Mouse (Mus musculus): ENCODE results near the gene Kitl. TPM values are rescaled to one million over a fixed set of nuclear protein-coding genes. Genes with fewer than 3 reads are reported as not detected.
A peak's percentile ranks its signal among the peaks of the same experiment; 100 is the strongest.

Kitl gene
- 15.0 and 18.8 TPM in 2 replicates for polyA plus RNA-seq (2015; fragmentation: Nextera tagmentation; extraction: Ambion mirVana)

GRCm38 (mm10) chr10:100015370-100016325 is at the start of gene Kitl:
Kitl (plus strand) TSS chr10:100015630.
- ATAC-seq (replicated peaks; ENCODE audit: extremely low read depth, insufficient read depth, low FRiP score): peak; percentile 93

DNA sequence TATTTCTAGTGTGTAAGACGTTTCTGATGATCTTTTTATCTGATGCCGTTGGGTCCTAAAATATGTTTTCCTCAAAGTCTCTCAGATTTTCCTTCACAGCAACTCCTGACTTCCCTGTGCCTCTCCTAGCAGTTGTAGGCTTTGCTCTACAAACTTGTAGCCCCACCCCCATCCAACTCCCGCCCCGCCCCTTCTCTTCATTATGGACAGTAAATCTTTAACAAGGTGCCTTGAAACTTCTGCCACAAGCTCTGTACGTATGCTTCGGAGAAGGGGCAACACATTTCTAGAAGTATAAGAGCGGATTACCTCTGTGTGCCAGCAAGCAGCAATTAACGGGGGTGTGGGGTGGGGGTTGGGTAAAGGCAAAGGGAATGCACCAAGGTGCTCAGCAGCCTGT is 42.6 kb upstream of the Kitl start:
- Histone ChIP-seq H3K27ac (ENCODE audit: low read length) (no peak overlapping the region), H3K4me2 (ENCODE audit: low read depth, low read length) (no peak overlapping the region), H3K9ac (ENCODE audit: low read length) (no peak overlapping the region), H3K36me3 (ENCODE audit: control insufficient read depth, insufficient read depth) (no peaks in the 10 kb centered on the region), H3K4me3 (ENCODE audit: low read length) (no peak overlapping the region), H3K27me3 (ENCODE audit: control insufficient read depth, insufficient read depth, low read length) (no peaks in the 10 kb centered on the region), H3K9me3 (replicated peaks; ENCODE audit: control insufficient read depth, low read length) (no peaks in the 10 kb centered on the region), H3K4me1 (ENCODE audit: control insufficient read depth, insufficient read depth, low read length) (no peaks in the 10 kb centered on the region)
- 64% methylated on average over 8 of the region's 8 CpGs for WGBS
- ATAC-seq (replicated peaks; ENCODE audit: extremely low read depth, insufficient read depth, low FRiP score): no peak

More at GRCm38 (mm10) chr10:100015370-100016325, at the start of gene Kitl:
- H3K27ac ChIP-seq (ENCODE audit: low read length): peak within 1 kb of the TSS; percentile 89
- peak within 1 kb of the TSS; percentile 65 for H3K4me3 ChIP-seq (ENCODE audit: low read length)
- no peaks in the 10 kb centered on the region for H3K36me3 ChIP-seq (ENCODE audit: control insufficient read depth, insufficient read depth)
- H3K4me1 ChIP-seq (ENCODE audit: control insufficient read depth, insufficient read depth, low read length): peaks cover 22% of the 10 kb centered on the region
- no peaks in the 10 kb centered on the region for H3K9me3 ChIP-seq (replicated peaks; ENCODE audit: control insufficient read depth, low read length)
- under 1% methylated on average over 67 of the region's 70 CpGs for WGBS
- H3K27me3 ChIP-seq (ENCODE audit: control insufficient read depth, insufficient read depth, low read length): no peaks in the 10 kb centered on the region
- H3K9ac ChIP-seq (ENCODE audit: low read length): peak within 1 kb of the TSS; percentile 88
- peak within 1 kb of the TSS; percentile 91 for H3K4me2 ChIP-seq (ENCODE audit: low read depth, low read length)

DNA sequence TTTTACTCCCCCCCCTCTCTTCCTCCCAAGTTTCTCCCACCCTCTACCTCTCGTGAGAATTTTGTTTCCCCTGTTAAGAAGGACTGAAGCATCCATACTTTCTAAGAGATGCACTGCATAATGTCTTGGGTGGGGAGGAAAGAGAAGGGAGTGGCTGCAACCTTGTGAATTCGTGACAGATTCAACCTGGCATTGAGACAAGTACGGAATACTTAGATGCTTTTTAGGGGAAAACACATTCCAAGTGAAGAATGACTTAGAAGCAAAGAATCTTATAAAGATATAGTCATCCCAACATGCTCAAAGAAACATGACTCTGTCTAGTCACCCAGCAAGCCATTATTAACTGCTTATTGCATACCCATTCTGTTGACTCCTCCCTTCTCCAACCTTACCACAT is 35.3 kb upstream of the Kitl start:
- 74% methylated on average over 3 of the region's 3 CpGs for WGBS
- H3K4me2 ChIP-seq (ENCODE audit: low read depth, low read length): no peak overlapping the region
- H3K4me3 ChIP-seq (ENCODE audit: low read length): no peak overlapping the region
- H3K4me1 ChIP-seq (ENCODE audit: control insufficient read depth, insufficient read depth, low read length): no peaks in the 10 kb centered on the region
- H3K27me3 ChIP-seq (ENCODE audit: control insufficient read depth, insufficient read depth, low read length): no peaks in the 10 kb centered on the region
- no peak overlapping the region for H3K9ac ChIP-seq (ENCODE audit: low read length)
- no peaks in the 10 kb centered on the region for H3K36me3 ChIP-seq (ENCODE audit: control insufficient read depth, insufficient read depth)
- no peaks in the 10 kb centered on the region for H3K9me3 ChIP-seq (replicated peaks; ENCODE audit: control insufficient read depth, low read length)
- ATAC-seq (replicated peaks; ENCODE audit: extremely low read depth, insufficient read depth, low FRiP score): no peak
- no peak overlapping the region for H3K27ac ChIP-seq (ENCODE audit: low read length)

DNA sequence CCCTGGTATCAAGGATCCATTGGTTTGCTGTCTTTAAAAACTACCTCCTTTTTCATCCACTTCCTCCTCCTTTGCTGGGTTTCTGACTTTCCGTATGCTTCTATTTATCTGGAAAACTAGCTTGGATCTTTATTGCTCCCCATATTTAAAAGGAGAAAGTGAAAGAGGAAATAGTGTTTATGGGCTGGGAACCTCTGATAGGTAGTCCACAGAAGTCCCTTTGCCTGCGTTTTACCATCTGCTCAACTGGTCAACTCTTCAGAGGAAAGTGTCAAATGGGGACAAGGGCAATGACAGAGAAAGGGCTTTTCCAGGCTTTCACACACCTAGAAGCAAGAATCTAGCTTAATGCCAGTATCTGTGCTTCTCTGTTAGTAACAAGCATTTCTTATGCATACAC is 34.5 kb upstream of the Kitl start:
- Histone ChIP-seq H3K9ac (ENCODE audit: low read length) (no peak overlapping the region), H3K4me3 (ENCODE audit: low read length) (no peak overlapping the region), H3K27ac (ENCODE audit: low read length) (no peak overlapping the region), H3K4me1 (ENCODE audit: control insufficient read depth, insufficient read depth, low read length) (no peaks in the 10 kb centered on the region), H3K27me3 (ENCODE audit: control insufficient read depth, insufficient read depth, low read length) (no peaks in the 10 kb centered on the region), H3K36me3 (ENCODE audit: control insufficient read depth, insufficient read depth) (no peaks in the 10 kb centered on the region), H3K4me2 (ENCODE audit: low read depth, low read length) (no peak overlapping the region), H3K9me3 (replicated peaks; ENCODE audit: control insufficient read depth, low read length) (no peaks in the 10 kb centered on the region)
- no peak for ATAC-seq (replicated peaks; ENCODE audit: extremely low read depth, insufficient read depth, low FRiP score)
- 78% methylated on average over 2 of the region's 2 CpGs for WGBS

DNA sequence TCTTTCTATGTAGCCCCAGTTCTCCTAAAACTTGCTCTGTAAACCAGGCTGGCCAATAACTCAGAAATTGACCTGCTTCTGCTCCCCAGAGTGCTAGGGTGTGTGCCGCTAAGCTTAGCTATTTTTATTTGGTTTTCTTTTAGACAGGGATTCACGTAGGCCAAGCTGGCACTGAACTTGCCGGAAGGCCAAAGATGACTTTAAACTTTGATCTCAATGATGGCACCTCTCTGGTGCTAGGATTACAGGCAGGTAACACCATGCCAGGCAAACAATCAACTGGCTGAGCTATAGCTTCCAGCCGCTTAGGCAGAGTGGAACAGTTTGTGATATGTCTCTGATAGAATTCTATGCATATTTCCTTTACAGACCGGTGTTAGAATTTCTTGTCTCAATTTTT is 33.5 kb upstream of the Kitl start:
- Histone ChIP-seq H3K36me3 (ENCODE audit: control insufficient read depth, insufficient read depth) (no peaks in the 10 kb centered on the region), H3K9ac (ENCODE audit: low read length) (no peak overlapping the region), H3K27ac (ENCODE audit: low read length) (no peak overlapping the region), H3K4me2 (ENCODE audit: low read depth, low read length) (no peak overlapping the region), H3K27me3 (ENCODE audit: control insufficient read depth, insufficient read depth, low read length) (no peaks in the 10 kb centered on the region), H3K9me3 (replicated peaks; ENCODE audit: control insufficient read depth, low read length) (no peaks in the 10 kb centered on the region), H3K4me3 (ENCODE audit: low read length) (no peak overlapping the region), H3K4me1 (ENCODE audit: control insufficient read depth, insufficient read depth, low read length) (no peaks in the 10 kb centered on the region)
- WGBS: 73% methylated on average over 5 of the region's 5 CpGs
- ATAC-seq (replicated peaks; ENCODE audit: extremely low read depth, insufficient read depth, low FRiP score): no peak

DNA sequence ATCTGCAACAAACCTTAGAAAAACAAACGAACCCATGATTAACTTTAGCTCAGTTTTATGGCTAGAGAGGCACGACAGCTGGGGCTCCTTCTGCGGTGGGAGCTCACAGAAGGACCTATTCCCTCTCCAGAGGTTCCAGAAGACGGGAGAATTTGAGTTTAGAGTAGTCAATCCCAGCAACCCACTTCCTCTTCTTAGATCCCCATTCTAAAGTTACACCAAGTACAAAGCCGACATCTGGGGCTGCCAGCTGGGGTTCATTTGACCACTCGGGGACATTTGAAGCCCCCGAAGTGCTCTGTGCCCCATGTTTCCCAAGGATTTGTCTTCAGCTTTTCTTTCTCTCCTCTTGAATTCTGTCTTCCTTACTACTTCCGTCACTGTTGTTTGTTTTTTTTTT is 28.7 kb upstream of the Kitl start:
- H3K9me3 ChIP-seq (replicated peaks; ENCODE audit: control insufficient read depth, low read length): no peaks in the 10 kb centered on the region
- no peaks in the 10 kb centered on the region for H3K27me3 ChIP-seq (ENCODE audit: control insufficient read depth, insufficient read depth, low read length)
- H3K4me3 ChIP-seq (ENCODE audit: low read length): no peak overlapping the region
- no peaks in the 10 kb centered on the region for H3K36me3 ChIP-seq (ENCODE audit: control insufficient read depth, insufficient read depth)
- no peak for ATAC-seq (replicated peaks; ENCODE audit: extremely low read depth, insufficient read depth, low FRiP score)
- no peak overlapping the region for H3K27ac ChIP-seq (ENCODE audit: low read length)
- 68% methylated on average over 8 of the region's 8 CpGs for WGBS
- no peak overlapping the region for H3K9ac ChIP-seq (ENCODE audit: low read length)
- no peaks in the 10 kb centered on the region; the same call in 1 of the 2 replicates for H3K4me1 ChIP-seq (ENCODE audit: control insufficient read depth, insufficient read depth, low read length)
- no peak overlapping the region for H3K4me2 ChIP-seq (ENCODE audit: low read depth, low read length)

DNA sequence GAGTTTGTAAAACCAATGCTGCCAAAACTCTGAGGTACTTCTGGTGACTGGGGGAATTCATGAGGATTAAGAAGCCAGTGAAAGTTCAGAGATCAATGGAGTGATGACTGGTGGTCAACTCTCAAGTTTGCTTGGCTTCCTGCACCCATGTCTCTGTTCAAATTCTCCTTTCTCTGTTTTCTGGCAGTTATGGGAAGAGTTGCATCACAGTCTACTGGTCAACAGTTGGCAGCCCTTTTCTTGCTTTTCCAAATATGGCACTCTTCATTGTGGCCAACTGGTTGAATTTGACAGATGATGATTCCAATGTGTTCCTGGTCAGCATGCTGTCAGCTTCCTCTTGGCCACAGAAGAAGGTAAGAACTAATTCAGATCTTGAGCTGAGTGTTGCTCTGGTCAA is 25.7 kb upstream of the Kitl start:
- Histone ChIP-seq H3K27me3 (ENCODE audit: control insufficient read depth, insufficient read depth, low read length) (no peaks in the 10 kb centered on the region), H3K36me3 (ENCODE audit: control insufficient read depth, insufficient read depth) (no peaks in the 10 kb centered on the region), H3K4me2 (ENCODE audit: low read depth, low read length) (no peak overlapping the region), H3K4me1 (ENCODE audit: control insufficient read depth, insufficient read depth, low read length) (no peaks in the 10 kb centered on the region; the same call in 1 of the 2 replicates), H3K9ac (ENCODE audit: low read length) (no peak overlapping the region), H3K4me3 (ENCODE audit: low read length) (no peak overlapping the region), H3K27ac (ENCODE audit: low read length) (no peak overlapping the region), H3K9me3 (replicated peaks; ENCODE audit: control insufficient read depth, low read length) (no peaks in the 10 kb centered on the region)
- no peak for ATAC-seq (replicated peaks; ENCODE audit: extremely low read depth, insufficient read depth, low FRiP score)

GRCm38 (mm10) chr10:99992121-99992520 is 23.3 kb upstream of the Kitl start:
- Histone ChIP-seq H3K4me2 (ENCODE audit: low read depth, low read length) (no peak overlapping the region), H3K4me1 (ENCODE audit: control insufficient read depth, insufficient read depth, low read length) (no peaks in the 10 kb centered on the region; the same call in 1 of the 2 replicates), H3K9me3 (replicated peaks; ENCODE audit: control insufficient read depth, low read length) (no peaks in the 10 kb centered on the region), H3K27me3 (ENCODE audit: control insufficient read depth, insufficient read depth, low read length) (no peaks in the 10 kb centered on the region), H3K9ac (ENCODE audit: low read length) (no peak overlapping the region), H3K4me3 (ENCODE audit: low read length) (no peak overlapping the region), H3K36me3 (ENCODE audit: control insufficient read depth, insufficient read depth) (no peaks in the 10 kb centered on the region), H3K27ac (ENCODE audit: low read length) (no peak overlapping the region)
- ATAC-seq (replicated peaks; ENCODE audit: extremely low read depth, insufficient read depth, low FRiP score): no peak
- 29% methylated on average over 9 of the region's 9 CpGs for WGBS

DNA sequence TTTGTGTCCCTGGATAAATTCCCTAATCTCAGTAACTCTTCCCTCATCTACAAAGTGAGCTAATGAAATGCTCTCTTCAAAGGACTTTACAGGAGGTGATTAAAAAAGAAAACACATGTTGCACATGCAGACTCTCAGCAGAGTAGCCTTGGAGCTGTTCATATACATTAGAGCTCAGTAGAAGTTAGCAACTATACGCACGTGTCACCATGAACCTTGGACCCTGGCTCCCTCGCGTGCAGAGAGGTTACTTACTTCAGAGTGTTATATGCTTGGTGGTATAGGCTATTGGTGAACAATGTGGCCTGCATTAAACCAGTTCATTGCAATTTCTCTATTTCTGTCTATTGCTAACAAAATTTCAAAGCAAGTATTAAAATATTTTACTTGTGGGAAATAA is 14.0 kb upstream of the Kitl start:
- H3K4me1 ChIP-seq (ENCODE audit: control insufficient read depth, insufficient read depth, low read length): no peaks in the 10 kb centered on the region
- 83% methylated on average over 4 of the region's 4 CpGs for WGBS
- H3K36me3 ChIP-seq (ENCODE audit: control insufficient read depth, insufficient read depth): no peaks in the 10 kb centered on the region
- no peaks in the 10 kb centered on the region for H3K9me3 ChIP-seq (replicated peaks; ENCODE audit: control insufficient read depth, low read length)
- H3K27ac ChIP-seq (ENCODE audit: low read length): no peak overlapping the region
- H3K9ac ChIP-seq (ENCODE audit: low read length): no peak overlapping the region
- H3K4me3 ChIP-seq (ENCODE audit: low read length): no peak overlapping the region
- H3K27me3 ChIP-seq (ENCODE audit: control insufficient read depth, insufficient read depth, low read length): no peaks in the 10 kb centered on the region
- no peak overlapping the region for H3K4me2 ChIP-seq (ENCODE audit: low read depth, low read length)
- no peak for ATAC-seq (replicated peaks; ENCODE audit: extremely low read depth, insufficient read depth, low FRiP score)
